ENCODE assay signal across 9 mouse cellular contexts in the genomic region with DNA sequence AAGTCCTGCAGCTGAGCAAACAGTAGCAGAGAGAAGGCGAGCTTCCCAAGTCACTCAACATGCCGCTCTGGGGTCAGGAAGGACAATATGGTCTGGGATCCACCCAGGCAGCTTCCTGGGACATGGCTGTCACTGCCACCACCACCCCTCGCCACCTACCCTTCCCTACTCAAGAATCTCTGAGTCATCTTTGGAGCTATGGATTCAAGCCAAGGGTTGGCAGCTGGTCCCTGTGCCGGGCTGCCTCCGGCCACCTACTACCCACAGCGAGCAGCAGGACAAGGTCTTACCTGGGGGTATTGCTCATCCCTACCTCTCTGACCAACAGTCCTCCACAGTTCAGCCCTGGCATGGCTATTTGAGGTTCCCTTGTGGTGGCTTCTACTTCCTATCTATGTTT.
A peak's percentile ranks its signal among the peaks of the same experiment; 100 is the strongest.
DNase-seq lines count a peak whose midpoint lies in the region; ATAC-seq and TF ChIP-seq lines count a peak whose summit lies in the region.
"Had no signal": no experiment of that assay in that cellular context is flagged by ENCODE, and none has a peak within 500 bp of the region (broad histone marks: within the 10 kb centered on the region; RNA-seq: fewer than 3 reads in every experiment).

No protein-coding gene starts in this region.

- no peak for ATAC-seq in activated CD4-positive, CD25-positive, alpha-beta regulatory T cell, adult 4 months
- ATAC-seq in granulocyte monocyte progenitor cell, adult 5-6 weeks (replicated peaks; ENCODE audit: poor library complexity, severe bottlenecking), result no peak

- no peak overlapping the region for H3K4me3 ChIP-seq in lung, adult 2 months (replicated peaks; ENCODE audit: extremely low read depth, low read depth, low read length)
- H3K4me3 ChIP-seq: hindbrain, embryonic 15.5 days; left cerebral cortex, adult 2 months had no signal

- no peak for TF ChIP-seq POLR2A in lung, adult 2 months (IDR thresholded peaks at IDR 0.05; ENCODE audit: borderline replicate concordance, extremely low read depth, low read depth, low read length)

- no peaks in the 10 kb centered on the region for H3K4me1 ChIP-seq in lung, adult 2 months (ENCODE audit: control insufficient read depth, insufficient read depth, low read length)
- H3K4me1 ChIP-seq: hindbrain, embryonic 15.5 days had no signal

- WGBS in lung, adult 2 months, result 50% methylated on average over 6 of the region's 6 CpGs

- DNase-seq in lung, postnatal 10 days, result peak; percentile 14
- DNase-seq in lung, adult 2 months, result no peak
- DNase-seq in adrenal gland, adult 8-10 months, result peak; percentile 9
- DNase-seq in cerebellum, adult 18-20 months, result peak; percentile 87 to 89
- DNase-seq in lung, postnatal 25 days (ENCODE audit: low spot score), result peak; percentile 4

- TF ChIP-seq CTCF in lung, adult 2 months (IDR thresholded peaks at IDR 0.05; ENCODE audit: insufficient read depth, low read length), result no peak
